Mouse (Mus musculus) testis, postnatal 10 days (tissue): Measurements from ENCODE around the gene Dars.
"Not testable (repeated sequence)": the region's sequence is repeated elsewhere in the genome, so short reads cannot be mapped to it uniquely, and the experiment has no call there.

ENCODE experiments used
- DNase-seq: peaks from one replicate; pipeline ENCODE4 v3.0.0; 2021; ENCODE audit warnings: low spot score

The Dars gene

DNA sequence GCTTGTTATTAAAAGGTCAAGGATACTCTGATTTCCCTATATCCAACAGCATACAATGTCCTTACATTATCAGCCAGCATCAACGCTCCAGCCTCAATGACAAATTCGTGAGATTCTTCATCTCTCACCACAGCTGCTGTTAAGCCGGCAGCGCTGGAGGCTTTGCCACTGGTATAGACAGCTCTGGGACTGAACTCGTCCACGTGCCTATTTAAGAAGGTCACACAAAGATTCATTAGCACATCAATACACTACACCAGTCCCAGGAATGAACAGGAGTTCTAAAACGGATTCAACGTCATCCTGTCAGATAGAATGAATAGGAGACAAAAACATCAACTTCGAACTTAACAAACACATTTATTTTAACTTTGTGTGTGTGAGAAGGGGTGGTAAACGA is 72.9 kb downstream of the Dars start:
- no peak for DNase-seq

DNA sequence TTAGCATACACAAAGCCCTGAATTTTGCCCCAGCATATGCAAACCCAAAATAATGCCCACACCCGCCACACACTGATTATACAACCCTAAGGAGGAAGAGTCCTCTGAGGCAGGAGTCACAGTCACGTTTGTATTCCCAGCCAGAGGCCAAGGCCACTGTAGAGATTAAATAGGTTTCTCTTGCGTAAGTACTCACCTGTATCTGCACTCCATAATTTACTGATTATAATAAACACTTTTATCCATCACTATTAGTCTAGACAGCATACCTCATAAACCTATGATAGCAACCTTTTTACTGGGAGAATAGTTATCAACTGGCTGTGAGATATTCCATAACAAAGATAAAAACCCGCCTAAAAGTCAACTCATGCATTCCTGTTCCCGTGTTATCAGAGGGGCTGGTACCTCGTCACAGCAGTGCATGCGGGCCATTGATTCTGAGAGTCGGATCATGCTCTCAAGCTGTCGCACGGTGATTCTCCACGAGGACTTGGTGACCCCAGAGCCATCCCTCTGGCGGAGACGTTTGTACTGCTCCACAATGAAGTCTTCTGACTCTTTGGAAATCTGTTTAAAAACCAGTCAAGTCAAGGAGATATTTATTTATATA is 79.4 kb downstream of the Dars start:
- DNase-seq: no peak

- DNase-seq: no peak
Measured at GRCm38 (mm10) chr1:128330313-128330712, 86.9 kb downstream of the Dars start.

DNA sequence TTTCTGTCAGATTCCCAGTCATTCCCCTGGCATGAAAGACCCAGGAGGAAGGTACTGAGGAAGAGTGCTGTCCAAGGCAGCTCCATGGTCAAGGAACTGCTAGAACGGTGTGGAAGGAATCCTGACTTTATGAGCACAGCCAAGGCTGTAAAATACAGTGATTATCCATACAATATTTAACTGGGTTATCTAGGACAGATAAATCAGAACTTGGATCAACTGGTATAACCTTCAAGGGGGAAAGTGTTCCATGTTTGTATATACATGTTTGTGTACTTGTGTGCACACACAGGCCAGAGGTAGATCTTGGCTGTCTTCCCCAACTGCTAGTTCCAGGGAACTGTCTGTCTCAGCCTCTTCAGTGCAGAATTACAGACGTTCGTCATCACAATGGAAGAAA is 89.0 kb downstream of the Dars start, which contains the start of gene Lct:
Gene Lct (minus strand): TSS at position 101 of the 400 bp plus-strand sequence.
- DNase-seq: no peak

DNA sequence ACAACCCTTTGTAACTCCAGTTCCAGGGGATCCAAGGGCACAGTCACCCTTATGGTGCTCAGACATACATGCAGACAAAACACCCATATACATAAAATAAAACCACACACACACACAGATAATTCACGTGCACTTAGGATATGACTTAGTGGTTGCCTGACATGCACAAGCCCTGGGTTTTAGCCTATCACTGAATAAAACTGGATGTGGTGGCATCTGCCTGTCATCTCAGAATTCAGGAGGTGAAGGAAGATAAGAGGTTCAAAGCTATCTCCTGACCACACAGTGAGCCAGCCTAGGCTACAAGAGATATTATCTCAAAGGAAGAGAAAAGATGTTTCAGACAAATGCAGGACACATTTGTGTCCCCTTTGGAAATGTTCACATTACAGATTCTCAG is 90.0 kb downstream of the Dars start:
- no peak for DNase-seq

- no peak for DNase-seq
Measured at GRCm38 (mm10) chr1:128324776-128325175, 92.4 kb downstream of the Dars start.

GRCm38 (mm10) chr1:128323026-128323643 is 94.0 kb downstream of the Dars start:
- no peak for DNase-seq

DNA sequence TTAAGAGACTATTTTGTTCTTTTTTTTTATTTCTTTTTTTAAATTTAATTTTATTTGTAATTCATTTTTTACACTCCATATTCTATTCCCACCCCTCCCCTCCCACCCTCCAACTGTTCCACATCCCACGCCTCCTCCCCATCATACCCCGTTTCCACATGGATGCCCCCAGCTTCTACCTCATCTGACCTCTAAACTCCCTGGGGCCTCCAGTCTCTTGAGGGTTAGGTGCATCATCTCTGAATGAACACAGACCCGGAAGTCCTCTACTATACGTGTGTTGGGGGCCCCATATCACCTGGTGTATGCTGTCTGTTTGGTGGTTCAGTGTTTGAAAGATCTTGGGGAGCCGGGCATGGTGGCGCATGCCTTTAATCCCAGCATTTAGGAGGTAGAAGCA is 97.9 kb downstream of the Dars start:
- not testable (repeated sequence) for DNase-seq

GRCm38 (mm10) chr1:128314665-128315064 is 102.5 kb downstream of the Dars start:
- no peak for DNase-seq
